Mouse (Mus musculus) C2C12 (cell line): ENCODE data around the gene Utp6.

ENCODE experiments used
- CTCF ChIP-seq: IDR thresholded peaks from one replicate; pipeline ENCODE4 v1.5.1; 2011; ENCODE audit not compliant: control insufficient read depth, insufficient read depth, insufficient read length
- MYOD1 ChIP-seq: IDR thresholded peaks from one replicate; pipeline ENCODE4 v1.6.1; 2011; ENCODE audit warnings: low read depth; ENCODE audit not compliant: control insufficient read depth, insufficient read length

GRCm38 (mm10) chr11:79902881-79903481, 59.2 kb downstream of the Utp6 start:
- no peak for TF ChIP-seq CTCF
- no peak for TF ChIP-seq MYOD1
